Mouse (Mus musculus) hematopoietic stem cell, adult 5-6 weeks (primary cell): ENCODE results near the gene Smg6. TPM values are rescaled to one million over a fixed set of nuclear protein-coding genes. Genes with fewer than 3 reads are reported as not detected.

Experiments used
- ATAC-seq, 2 experiments: fragments of 125-278 bp in 1 of 2; replicated peaks in 1 of 2; 2 replicates each; pipeline ENCODE4 v1.8.0; 2016 to 2017; ENCODE audit warnings: inconsistent platforms in 2 of 2, mild to moderate bottlenecking in 2 of 2, moderate number of reproducible peaks in 2 of 2, low read depth in 1 of 2, moderate TSS enrichment in 1 of 2; ENCODE audit not compliant: low FRiP score in 2 of 2, poor library complexity in 2 of 2, severe bottlenecking in 2 of 2, insufficient read depth in 1 of 2, low TSS enrichment in 1 of 2
- total RNA-seq: library from RNA; stranded (forward); fragments of 172-1452, 232-1000 nt; gene quantifications from 2 replicates; pipeline ENCODE4 v1.2.3, GENCODE M21; 2017

The Smg6 gene
- 59.6 and 87.5 TPM in 2 replicates for total RNA-seq

- ATAC-seq = peak; percentile 74 to 91
Observed at GRCm38 (mm10) chr11:74925577-74926387, at the start of gene Smg6, which contains the start of gene Srr. Smg6 (plus strand) TSS chr11:74925823. Srr (minus strand) TSS chr11:74925948.

- no peak for ATAC-seq
Observed at GRCm38 (mm10) chr11:74876801-74877200, 48.8 kb upstream of the Smg6 start.

- ATAC-seq = no peak
Observed at GRCm38 (mm10) chr11:74880999-74881398, 44.6 kb upstream of the Smg6 start.

- ATAC-seq = no peak
Observed at GRCm38 (mm10) chr11:74881979-74882378, 43.6 kb upstream of the Smg6 start.

GRCm38 (mm10) chr11:74883098-74883497 is 42.5 kb upstream of the Smg6 start:
- no peak for ATAC-seq

- ATAC-seq = no peak
Observed at GRCm38 (mm10) chr11:74894619-74895018, 31.0 kb upstream of the Smg6 start.

GRCm38 (mm10) chr11:74895980-74896900 is 29.4 kb upstream of the Smg6 start:
- peak; percentile 35 to 58 for ATAC-seq

GRCm38 (mm10) chr11:74896901-74897677 is 28.5 kb upstream of the Smg6 start, which contains the start of gene Sgsm2:
Sgsm2 (minus strand) TSS chr11:74897060.
- peak in 1 of 2 experiments; percentile 33; a peak in 1 of 4 replicates for ATAC-seq

GRCm38 (mm10) chr11:74897678-74898516 is 27.7 kb upstream of the Smg6 start, which contains the start of gene Tsr1:
Tsr1 (plus strand) TSS chr11:74898071.
- ATAC-seq = peak; percentile 89 to 92

- ATAC-seq = no peak
Observed at GRCm38 (mm10) chr11:74898517-74898827, 27.2 kb upstream of the Smg6 start.

GRCm38 (mm10) chr11:74901555-74901954 is 24.1 kb upstream of the Smg6 start:
- no peak for ATAC-seq

- no peak for ATAC-seq
Observed at GRCm38 (mm10) chr11:74902416-74902815, 23.2 kb upstream of the Smg6 start.

GRCm38 (mm10) chr11:74907850-74908249 is 17.8 kb upstream of the Smg6 start:
- no peak for ATAC-seq

GRCm38 (mm10) chr11:74908618-74909399 is 16.8 kb upstream of the Smg6 start:
- no peak for ATAC-seq

- ATAC-seq = no peak
Observed at GRCm38 (mm10) chr11:74909978-74910377, 15.6 kb upstream of the Smg6 start.

- no peak for ATAC-seq
Observed at GRCm38 (mm10) chr11:74912492-74912891, 13.1 kb upstream of the Smg6 start.
